Mouse (Mus musculus) hindbrain, embryonic 12.5 days (tissue): ENCODE data around the gene Olfr103. TPM values are rescaled to one million over a fixed set of nuclear protein-coding genes. Genes with fewer than 3 reads are reported as not detected.

Experiments used
- ATAC-seq: fragments of 200-750 bp; cut with Nextera tagmentation; 2 replicates; pipeline ENCODE4 v1.8.0; 2017; ENCODE audit warnings: moderate TSS enrichment; ENCODE audit not compliant: low FRiP score
- H3K27ac ChIP-seq: fragments of 300-500 bp; sonication (generic); 2 replicates; pipeline ENCODE4 v1.5.1; 2016; ENCODE audit warnings: mild to moderate bottlenecking
- H3K27me3 ChIP-seq: fragments of 300-500 bp; sonication (generic); 2 replicates; pipeline ENCODE4 v1.6.1; 2016; ENCODE audit warnings: mild to moderate bottlenecking
- H3K36me3 ChIP-seq: fragments of 300-500 bp; sonication (generic); 2 replicates; pipeline ENCODE4 v1.6.1; 2016; ENCODE audit warnings: mild to moderate bottlenecking
- H3K4me1 ChIP-seq: fragments of 300-500 bp; sonication (generic); 2 replicates; pipeline ENCODE4 v1.6.1; 2016
- H3K4me2 ChIP-seq: fragments of 300-500 bp; sonication (generic); replicated peaks from 2 replicates; pipeline ENCODE4 v1.6.1; 2016; ENCODE audit warnings: mild to moderate bottlenecking
- H3K4me3 ChIP-seq: fragments of 300-500 bp; sonication (generic); 2 replicates; pipeline ENCODE4 v1.5.1; 2016; ENCODE audit warnings: mild to moderate bottlenecking
- H3K9ac ChIP-seq: fragments of 300-500 bp; sonication (generic); 2 replicates; pipeline ENCODE4 v1.6.1; 2016; ENCODE audit warnings: mild to moderate bottlenecking, moderate library complexity
- H3K9me3 ChIP-seq: fragments of 300-500 bp; sonication (generic); replicated peaks from 2 replicates; pipeline ENCODE4 v1.6.1; 2016; ENCODE audit warnings: mild to moderate bottlenecking
- WGBS: fragments of 180-500 bp; shearing (Covaris S2); methylation state at CpG from one replicate; pipeline ENCODE4 v1.1.7; 2016; 5-methylcytosine and 5-hydroxymethylcytosine counted together
- polyA plus RNA-seq: library from polyadenylated mRNA; unstranded; fragments of >200 nt; fragmentation: Nextera tagmentation; extraction: Ambion mirVana; gene quantifications from 2 replicates; pipeline ENCODE4 v1.2.1, GENCODE M21; 2016

Olfr103 gene
- not detected in 2 replicates for polyA plus RNA-seq

DNA sequence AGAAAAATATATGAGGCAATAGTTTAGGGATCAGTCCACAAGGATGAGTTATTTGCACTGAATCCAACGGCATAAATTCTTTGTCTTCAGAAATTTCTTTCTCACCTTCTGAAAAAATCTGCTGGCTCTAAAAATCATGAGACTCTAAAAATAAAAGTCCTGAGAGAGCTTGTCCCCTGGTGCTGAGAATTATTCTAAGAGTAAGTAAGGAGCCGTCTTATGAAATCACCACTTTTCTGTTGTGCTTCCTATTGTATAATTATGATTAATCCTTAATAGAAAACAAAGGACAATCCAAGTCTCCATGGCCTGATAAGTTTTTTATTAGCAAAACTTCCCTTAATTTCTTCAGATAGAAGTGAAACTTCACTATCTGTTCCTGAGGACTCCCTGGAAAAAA is at the start of gene Olfr103:
Gene Olfr103, minus strand, starts transcription at position 101 of the 400 bp plus-strand sequence.
- Histone ChIP-seq H3K36me3 (no peaks in the 10 kb centered on the region), H3K4me2 (no peak within 1 kb of the TSS), H3K4me1 (no peaks in the 10 kb centered on the region), H3K9ac (no peak within 1 kb of the TSS), H3K27me3 (no peaks in the 10 kb centered on the region), H3K9me3 (no peaks in the 10 kb centered on the region), H3K27ac (no peak within 1 kb of the TSS), H3K4me3 (no peak within 1 kb of the TSS)
- 91% methylated on average over 2 of the region's 2 CpGs for WGBS
- no peak for ATAC-seq

DNA sequence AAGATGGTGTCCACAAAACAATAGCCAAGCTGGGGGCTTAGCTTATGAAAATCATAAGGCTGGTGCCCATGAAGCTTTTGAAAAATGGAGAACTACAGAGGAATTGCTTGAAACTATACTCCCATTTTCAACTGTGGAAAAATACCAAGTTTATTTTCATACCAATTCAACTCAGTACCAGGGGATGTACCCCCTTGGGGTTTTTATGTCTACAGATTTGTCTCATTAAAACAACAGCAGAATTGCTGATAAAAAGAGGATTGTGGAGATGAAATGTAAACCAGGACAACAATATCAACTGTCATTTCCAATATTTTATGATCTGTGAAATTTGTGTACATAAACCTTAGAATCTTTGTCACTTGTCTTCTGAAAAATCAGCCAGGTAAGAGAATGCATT is 39.2 kb upstream of the Olfr103 start, which contains the start of gene Olfr105-ps:
Gene Olfr105-ps, plus strand, starts transcription at position 301 of the 400 bp plus-strand sequence.
- Histone ChIP-seq H3K27ac (no peak within 1 kb of the TSS), H3K9ac (no peak within 1 kb of the TSS), H3K4me3 (no peak within 1 kb of the TSS), H3K9me3 (no peaks in the 10 kb centered on the region), H3K36me3 (no peaks in the 10 kb centered on the region), H3K27me3 (no peaks in the 10 kb centered on the region), H3K4me1 (no peaks in the 10 kb centered on the region), H3K4me2 (no peak within 1 kb of the TSS)
- no peak for ATAC-seq

DNA sequence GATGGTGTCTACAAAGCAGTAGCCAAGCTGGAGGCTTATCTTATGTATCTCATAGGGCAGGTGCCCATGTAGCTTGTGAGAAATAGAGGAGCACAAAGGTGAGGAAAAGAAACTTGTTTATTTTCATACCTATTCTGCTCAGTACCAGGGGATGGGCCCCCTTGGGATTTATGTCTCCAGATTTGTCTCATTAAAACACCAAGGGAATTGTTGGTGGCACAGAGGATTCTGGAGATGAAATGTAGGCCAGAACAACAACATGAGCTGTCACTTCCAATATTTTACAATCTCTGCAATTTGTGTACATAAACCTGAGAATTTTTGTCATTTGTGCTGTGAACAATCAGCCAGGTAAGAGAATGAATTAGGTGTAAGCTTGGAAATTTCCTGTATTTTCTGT is 19.8 kb upstream of the Olfr103 start, which contains the start of gene Olfr104-ps:
Gene Olfr104-ps, plus strand, starts transcription at position 301 of the 400 bp plus-strand sequence.
- Histone ChIP-seq H3K4me3 (no peak within 1 kb of the TSS), H3K4me2 (no peak within 1 kb of the TSS), H3K27me3 (no peaks in the 10 kb centered on the region), H3K36me3 (no peaks in the 10 kb centered on the region), H3K9ac (no peak within 1 kb of the TSS), H3K4me1 (no peaks in the 10 kb centered on the region), H3K27ac (no peak within 1 kb of the TSS), H3K9me3 (no peaks in the 10 kb centered on the region; the same call in 1 of the 2 replicates)
- ATAC-seq, result no peak

DNA sequence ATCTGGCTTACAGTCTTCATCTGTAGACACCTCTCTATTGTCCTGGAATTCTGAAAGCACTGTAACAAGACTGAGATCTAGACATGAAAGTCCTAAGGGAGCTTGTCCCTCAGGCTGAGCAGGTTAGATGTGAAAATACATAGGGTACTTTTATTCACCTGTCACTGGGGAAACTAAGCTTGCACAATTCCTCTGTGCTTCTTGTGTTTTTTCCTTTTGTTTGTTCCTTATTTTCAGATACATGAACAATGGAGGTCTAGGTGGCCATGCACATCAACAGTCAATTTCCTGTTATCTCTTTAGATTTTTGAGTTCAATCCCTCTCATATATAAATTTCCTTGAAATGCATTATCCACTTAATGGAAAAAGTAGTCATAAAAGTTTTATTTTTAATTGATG is 22.5 kb downstream of the Olfr103 start, which contains the start of gene Olfr102:
Gene Olfr102, minus strand, starts transcription at position 101 of the 400 bp plus-strand sequence.
- H3K9me3 ChIP-seq, result no peaks in the 10 kb centered on the region
- H3K4me1 ChIP-seq, result no peaks in the 10 kb centered on the region
- H3K36me3 ChIP-seq, result no peaks in the 10 kb centered on the region
- no peak for ATAC-seq
- H3K27me3 ChIP-seq, result no peaks in the 10 kb centered on the region
- H3K4me3 ChIP-seq, result no peak within 1 kb of the TSS
- no peak within 1 kb of the TSS for H3K4me2 ChIP-seq
- H3K9ac ChIP-seq, result no peak within 1 kb of the TSS
- H3K27ac ChIP-seq, result no peak within 1 kb of the TSS

DNA sequence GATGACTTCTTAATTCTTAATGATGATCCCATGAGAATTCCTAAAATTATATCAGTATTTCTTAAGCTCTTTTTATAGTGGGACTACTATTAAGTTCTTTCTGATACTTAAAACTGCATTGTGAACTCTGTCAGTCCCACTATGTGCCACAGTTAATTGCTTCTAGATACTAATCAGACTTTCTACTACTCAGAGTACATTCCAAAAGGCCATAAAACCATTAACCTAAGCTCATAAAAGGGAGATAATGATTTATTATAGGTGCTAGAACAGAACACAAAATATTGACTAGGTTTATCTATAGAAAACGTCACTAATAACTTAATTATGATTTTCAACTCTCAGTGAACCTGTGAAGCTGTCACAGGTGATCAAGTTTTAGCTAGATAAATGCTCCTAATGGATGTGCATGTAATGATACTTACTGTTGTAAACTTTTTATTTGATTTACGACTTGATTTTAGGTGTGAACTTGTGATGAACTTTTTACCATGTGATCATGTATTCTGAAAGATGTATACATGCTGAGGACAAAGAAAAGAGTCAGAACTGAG is 29.3 kb downstream of the Olfr103 start:
- Histone ChIP-seq H3K4me3 (no peak overlapping the region), H3K4me1 (no peaks in the 10 kb centered on the region), H3K9ac (no peak overlapping the region), H3K27me3 (no peaks in the 10 kb centered on the region), H3K9me3 (no peaks in the 10 kb centered on the region), H3K4me2 (no peak overlapping the region), H3K27ac (no peak overlapping the region), H3K36me3 (no peaks in the 10 kb centered on the region)
- WGBS, result 53% methylated on average over 2 of the region's 2 CpGs
- no peak for ATAC-seq

DNA sequence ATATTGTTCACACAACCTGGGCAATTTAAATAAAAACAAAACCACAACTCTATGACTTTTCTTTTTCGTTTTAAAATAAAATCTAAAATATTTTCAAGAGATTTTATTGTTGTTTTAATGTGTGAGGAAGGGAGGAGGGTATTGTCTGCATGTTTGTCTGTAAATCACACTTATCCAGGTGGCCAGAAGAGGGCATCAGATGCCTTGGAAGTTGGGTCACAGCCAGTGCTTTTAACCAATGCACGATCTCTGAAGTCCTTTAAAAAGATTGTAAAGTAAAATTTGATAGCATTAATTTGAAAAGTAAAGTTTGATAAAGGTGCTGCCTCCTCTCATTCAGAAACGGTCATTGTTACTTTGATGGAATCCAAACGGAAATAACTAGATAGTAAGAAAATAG is 31.0 kb downstream of the Olfr103 start:
- Histone ChIP-seq H3K9ac (no peak overlapping the region), H3K4me1 (no peaks in the 10 kb centered on the region), H3K36me3 (no peaks in the 10 kb centered on the region), H3K4me3 (no peak overlapping the region), H3K9me3 (no peaks in the 10 kb centered on the region), H3K27me3 (no peaks in the 10 kb centered on the region), H3K27ac (no peak overlapping the region), H3K4me2 (no peak overlapping the region)
- no peak for ATAC-seq
- WGBS, result 44% methylated on average over 4 of the region's 4 CpGs

DNA sequence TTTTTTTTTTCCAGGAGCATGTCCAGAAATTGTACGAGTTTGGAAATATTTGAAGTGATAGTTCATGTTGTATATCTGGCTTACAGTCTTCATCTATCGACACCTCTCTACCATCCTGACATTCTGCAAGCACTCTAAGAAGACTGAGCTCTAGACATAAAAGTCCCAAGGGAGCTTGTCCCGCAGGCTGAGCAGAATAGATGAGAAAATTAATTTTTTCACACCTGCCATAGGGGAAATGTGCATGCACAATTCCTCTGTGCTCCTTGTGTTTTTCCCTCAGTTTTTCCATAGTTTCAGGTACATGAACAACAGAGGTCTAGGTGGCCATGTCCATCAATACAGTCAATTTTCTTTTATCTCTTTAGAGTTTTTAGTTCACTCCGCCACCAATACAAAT is 35.3 kb downstream of the Olfr103 start, which contains the start of gene Olfr101:
Gene Olfr101, minus strand, starts transcription at position 101 of the 400 bp plus-strand sequence.
- no peaks in the 10 kb centered on the region for H3K36me3 ChIP-seq
- no peak within 1 kb of the TSS for H3K27ac ChIP-seq
- WGBS, result 86% methylated on average over 4 of the region's 4 CpGs
- no peak for ATAC-seq
- H3K27me3 ChIP-seq, result no peaks in the 10 kb centered on the region
- H3K9ac ChIP-seq, result no peak within 1 kb of the TSS
- H3K4me1 ChIP-seq, result no peaks in the 10 kb centered on the region
- no peak within 1 kb of the TSS for H3K4me2 ChIP-seq
- H3K4me3 ChIP-seq, result no peak within 1 kb of the TSS
- H3K9me3 ChIP-seq, result no peaks in the 10 kb centered on the region

Other genes with a start within 250 kb of the Olfr103 start
- 0.05 TPM in 1 of 2 replicates, not detected in the other for gene Olfr91, start 241.4 kb downstream of the Olfr103 start, polyA plus RNA-seq
- gene Olfr92, start 219.6 kb downstream of the Olfr103 start, polyA plus RNA-seq, result not detected in 2 replicates
- gene Olfr93, start 178.2 kb downstream of the Olfr103 start, polyA plus RNA-seq, result not detected in 2 replicates
- gene Ubd, start 145.8 kb downstream of the Olfr103 start, polyA plus RNA-seq, result not detected in 2 replicates
- gene Olfr94, start 138.7 kb downstream of the Olfr103 start, polyA plus RNA-seq, result not detected in 2 replicates
- gene Olfr95, start 126.6 kb downstream of the Olfr103 start, polyA plus RNA-seq, result not detected in 2 replicates
- not detected in 2 replicates for gene Olfr96, start 119.6 kb downstream of the Olfr103 start, polyA plus RNA-seq
- not detected in 2 replicates for gene Olfr97, start 102.4 kb downstream of the Olfr103 start, polyA plus RNA-seq
- gene Olfr98, start 75.9 kb downstream of the Olfr103 start, polyA plus RNA-seq, result not detected in 2 replicates
- 0.92 and 0.95 TPM in 2 replicates for gene H2-M3, start 69.5 kb downstream of the Olfr103 start, polyA plus RNA-seq
- not detected in 2 replicates for gene Olfr99, start 56.2 kb downstream of the Olfr103 start, polyA plus RNA-seq
- gene Olfr101, start 35.4 kb downstream of the Olfr103 start, polyA plus RNA-seq, result not detected in 2 replicates
- not detected in 2 replicates for gene Olfr102, start 22.6 kb downstream of the Olfr103 start, polyA plus RNA-seq
- gene Olfr104-ps, start 19.9 kb upstream of the Olfr103 start, polyA plus RNA-seq, result not detected in 2 replicates
- gene Olfr105-ps, start 39.3 kb upstream of the Olfr103 start, polyA plus RNA-seq, result not detected in 2 replicates
- gene Olfr106-ps, start 50.7 kb upstream of the Olfr103 start, polyA plus RNA-seq, result not detected in 2 replicates
- not detected in 2 replicates for gene Olfr107, start 59.5 kb upstream of the Olfr103 start, polyA plus RNA-seq
- gene Olfr108, start 105.8 kb upstream of the Olfr103 start, polyA plus RNA-seq, result not detected in 2 replicates
- not detected in 2 replicates for gene Olfr109, start 119.2 kb upstream of the Olfr103 start, polyA plus RNA-seq
- not detected in 2 replicates for gene H2-M2, start 143.9 kb upstream of the Olfr103 start, polyA plus RNA-seq
- not detected in 2 replicates for gene Olfr110, start 152.8 kb upstream of the Olfr103 start, polyA plus RNA-seq
- gene Olfr111, start 168.3 kb upstream of the Olfr103 start, polyA plus RNA-seq, result not detected in 2 replicates
- gene Olfr112, start 229.8 kb upstream of the Olfr103 start, polyA plus RNA-seq, result not detected in 2 replicates
- not detected in 2 replicates for gene Olfr113, start 238.0 kb upstream of the Olfr103 start, polyA plus RNA-seq